17 mouse cellular contexts compared by ENCODE assay signal in the genomic region with DNA sequence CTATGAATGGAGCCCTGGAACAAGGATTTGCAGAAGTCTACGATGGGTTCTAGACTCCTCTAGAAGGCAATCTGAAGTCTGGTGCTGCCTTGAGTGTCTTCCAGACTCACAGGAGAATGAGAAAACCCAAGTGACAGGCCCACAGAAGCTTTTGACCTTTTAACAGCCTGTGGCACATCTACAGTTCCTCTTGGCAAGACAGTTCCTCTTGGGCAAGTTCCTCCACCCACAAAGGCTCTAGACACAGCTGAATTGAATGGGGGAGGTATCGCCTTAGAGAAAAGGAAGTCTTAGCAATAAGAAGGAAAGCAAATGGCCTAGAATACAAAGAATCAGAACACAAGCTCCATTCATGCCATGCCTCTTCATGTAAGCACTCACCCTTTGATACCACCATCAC.
A peak's percentile ranks its signal among the peaks of the same experiment; 100 is the strongest.
DNase-seq lines count a peak whose midpoint lies in the region; ATAC-seq and TF ChIP-seq lines count a peak whose summit lies in the region.
"Had no signal": no experiment of that assay in that cellular context is flagged by ENCODE, and none has a peak within 500 bp of the region (broad histone marks: within the 10 kb centered on the region; RNA-seq: fewer than 3 reads in every experiment).

No protein-coding gene starts in this region.

- TF ChIP-seq CTCF in liver, embryonic 14.5 days (IDR thresholded peaks at IDR 0.05; ENCODE audit: low read depth) = no peak

- H3K27me3 ChIP-seq in liver, embryonic 14.5 days (ENCODE audit: control insufficient read depth, insufficient read depth, low read length) = no peaks in the 10 kb centered on the region
- no peaks in the 10 kb centered on the region for H3K27me3 ChIP-seq in liver, embryonic 11.5 days (replicated peaks; ENCODE audit: control insufficient read depth, insufficient read depth, low read length)
- H3K27me3 ChIP-seq: midbrain, embryonic 15.5 days; neural tube, embryonic 12.5 days had no signal

- WGBS in liver, embryonic 14.5 days (ENCODE audit: insufficient replicate concordance) = 44% methylated on average over 2 of the region's 2 CpGs
- 71% methylated on average over 2 of the region's 2 CpGs for WGBS in liver, embryonic 11.5 days

- no peak for ATAC-seq in liver, embryonic 14.5 days (ENCODE audit: insufficient read depth)
- ATAC-seq in liver, embryonic 11.5 days (replicated peaks; ENCODE audit: low FRiP score) = no peak
- ATAC-seq: forebrain, postnatal 0 days; inflammation-experienced regulatory T-cells, adult 6 months; midbrain, embryonic 15.5 days had no signal

- peak; percentile 12 for DNase-seq in adrenal gland, adult 2 months
- DNase-seq in adrenal gland, postnatal 25 days = no peak
- peak in 2 of 3 experiments; percentile 1 to 4 for DNase-seq in liver, embryonic 14.5 days (ENCODE audit: low read depth in 3 of 3, low spot score in 3 of 3)
- no peak for DNase-seq in liver, embryonic 11.5 days (ENCODE audit: low spot score)
- DNase-seq in gonadal fat pad, adult 2 months (ENCODE audit: low read depth) = peak; percentile 62
- DNase-seq in monocyte, adult 2 months (ENCODE audit: low read depth in 1 of 2, low spot score in 2 of 2) = peak; percentile 23 to 35
- DNase-seq in right cerebral cortex, postnatal 10 days (ENCODE audit: low spot score in 2 of 2) = no peak
- DNase-seq in frontal cortex, postnatal 14 days (ENCODE audit: low spot score in 2 of 2) = no peak
- DNase-seq: cerebellum, adult 18-20 months; forebrain, postnatal 0 days; heart, postnatal 10 days; kidney, postnatal 10 days; thymus, postnatal 4 days had no signal

- H3K36me3 ChIP-seq in liver, embryonic 14.5 days (replicated peaks; ENCODE audit: control insufficient read depth, insufficient read depth, low read depth) = no peaks in the 10 kb centered on the region
- H3K36me3 ChIP-seq in liver, embryonic 11.5 days (ENCODE audit: control insufficient read depth, insufficient read depth, low read length) = no peaks in the 10 kb centered on the region
- H3K36me3 ChIP-seq: limb, embryonic 10.5 days; midbrain, embryonic 15.5 days; neural tube, embryonic 12.5 days had no signal

- no peak for TF ChIP-seq EP300 in liver, embryonic 14.5 days (IDR thresholded peaks at IDR 0.05; ENCODE audit: low read depth)

- no peaks in the 10 kb centered on the region for H3K4me1 ChIP-seq in liver, embryonic 14.5 days (replicated peaks; ENCODE audit: control insufficient read depth in 2 of 2, insufficient read depth in 2 of 2, low read length in 1 of 2)
- H3K4me1 ChIP-seq in liver, embryonic 11.5 days (replicated peaks; ENCODE audit: control insufficient read depth, insufficient read depth, low read length) = no peaks in the 10 kb centered on the region
- H3K4me1 ChIP-seq: limb, embryonic 10.5 days; midbrain, embryonic 15.5 days; neural tube, embryonic 12.5 days had no signal

- no peak overlapping the region for H3K4me2 ChIP-seq in liver, embryonic 14.5 days (ENCODE audit: low read depth)
- H3K4me2 ChIP-seq in liver, embryonic 11.5 days = no peak overlapping the region
- H3K4me2 ChIP-seq: midbrain, embryonic 15.5 days; neural tube, embryonic 12.5 days had no signal

- H3K9ac ChIP-seq in liver, embryonic 14.5 days (replicated peaks) = no peak overlapping the region
- no peak overlapping the region for H3K9ac ChIP-seq in liver, embryonic 11.5 days (ENCODE audit: low read depth, low read length)
- H3K9ac ChIP-seq: forebrain, postnatal 0 days; midbrain, embryonic 15.5 days; neural tube, embryonic 12.5 days had no signal

- H3K27ac ChIP-seq in liver, embryonic 14.5 days = no peak overlapping the region
- no peak overlapping the region for H3K27ac ChIP-seq in liver, embryonic 11.5 days (ENCODE audit: low read depth, low read length)
- H3K27ac ChIP-seq: limb, embryonic 10.5 days; midbrain, embryonic 15.5 days; neural tube, embryonic 12.5 days had no signal

- no peak overlapping the region for H3K4me3 ChIP-seq in liver, embryonic 14.5 days (ENCODE audit: insufficient read depth in 1 of 2, low read depth in 2 of 2, low read length in 2 of 2)
- H3K4me3 ChIP-seq in liver, embryonic 11.5 days (ENCODE audit: low read depth, low read length) = no peak overlapping the region
- H3K4me3 ChIP-seq: limb, embryonic 10.5 days; midbrain, embryonic 15.5 days; neural tube, embryonic 12.5 days had no signal

- H3K9me3 ChIP-seq in liver, embryonic 14.5 days (ENCODE audit: control insufficient read depth, low read length) = no peaks in the 10 kb centered on the region
- H3K9me3 ChIP-seq in liver, embryonic 11.5 days (ENCODE audit: control insufficient read depth, low read length) = no peaks in the 10 kb centered on the region
- H3K9me3 ChIP-seq: limb, embryonic 10.5 days; midbrain, embryonic 15.5 days; neural tube, embryonic 12.5 days had no signal

Comparison
In these comparisons a context has a peak if more than half of its experiments do, and no peak if none do; other contexts are left out.
1. DNase-seq: peak in adrenal gland, adult 2 months (single experiment), liver, embryonic 14.5 days (2 of 3), gonadal fat pad, adult 2 months (single experiment) and monocyte, adult 2 months (2 of 2); none in adrenal gland, postnatal 25 days (single experiment), liver, embryonic 11.5 days (single experiment), right cerebral cortex, postnatal 10 days (0 of 2) and frontal cortex, postnatal 14 days (0 of 2).